Mouse (Mus musculus) C2C12 (cell line): ENCODE measurements around the gene Ap5s1.

Source experiments
- CEBPB ChIP-seq: IDR thresholded peaks from one replicate; pipeline ENCODE4 v1.6.1; 2011; ENCODE audit warnings: low read depth, mild to moderate bottlenecking, control low read depth, moderate library complexity
- CTCF ChIP-seq: IDR thresholded peaks from one replicate; pipeline ENCODE4 v1.5.1; 2011; ENCODE audit not compliant: control insufficient read depth, insufficient read depth, insufficient read length
- FOSL1 ChIP-seq: IDR thresholded peaks from one replicate; pipeline ENCODE4 v1.8.0; 2011; ENCODE audit warnings: mild to moderate bottlenecking, low read length; ENCODE audit not compliant: poor library complexity, insufficient read depth, severe bottlenecking
- MAX ChIP-seq: IDR thresholded peaks from one replicate; pipeline ENCODE4 v1.6.1; 2011; ENCODE audit warnings: mild to moderate bottlenecking, control low read depth
- MYOD1 ChIP-seq: IDR thresholded peaks from one replicate; pipeline ENCODE4 v1.6.1; 2011; ENCODE audit warnings: low read depth; ENCODE audit not compliant: control insufficient read depth, insufficient read length
- MYOG ChIP-seq: IDR thresholded peaks from one replicate; pipeline ENCODE4 v1.6.1; 2011; ENCODE audit not compliant: control insufficient read depth, insufficient read length; ENCODE audit errors: extremely low read depth
- USF1 ChIP-seq: IDR thresholded peaks from one replicate; pipeline ENCODE4 v1.6.1; 2011; ENCODE audit warnings: low read depth, mild to moderate bottlenecking, control low read depth, moderate library complexity

DNA sequence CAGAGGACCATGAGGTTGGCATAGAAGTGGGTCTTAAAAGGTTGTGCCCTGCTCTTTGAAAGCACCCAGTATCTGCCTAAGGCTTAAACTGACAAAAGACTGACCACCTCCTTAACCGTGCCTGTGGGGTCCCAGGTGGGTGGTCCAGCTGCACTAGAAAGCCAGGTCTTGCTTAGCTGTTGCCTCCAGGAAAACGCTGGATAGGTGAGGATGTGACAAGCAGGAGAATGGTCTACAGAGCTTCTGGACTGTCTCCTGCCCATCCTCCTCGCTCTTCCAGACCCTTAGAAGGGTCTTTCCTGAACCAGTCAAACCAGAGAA, 19.3 kb upstream of the Ap5s1 start:
- no peak for TF ChIP-seq CTCF
- no peak for TF ChIP-seq MAX
- TF ChIP-seq MYOD1: no peak
- no peak for TF ChIP-seq MYOG
- no peak for TF ChIP-seq USF1
- TF ChIP-seq CEBPB: no peak
- no peak for TF ChIP-seq FOSL1
